Mouse (Mus musculus) layer of hippocampus, postnatal 10 days (tissue): ENCODE measurements around the gene Pnp2. TPM values are rescaled to one million over a fixed set of nuclear protein-coding genes. Genes with fewer than 3 reads are reported as not detected.

Experiments
- DNase-seq, 2 experiments: peaks; one replicate each; pipeline ENCODE4 v3.0.0; 2021; ENCODE audit warnings: low spot score in 2 of 2
- total RNA-seq, 2 experiments: library from RNA; stranded (reverse); gene quantifications; 2 replicates each; pipeline ENCODE4 v1.2.3; 2021

Gene Pnp2
- total RNA-seq, 2 experiments from 2014 or later, result 1.0 to 1.7 TPM

DNA sequence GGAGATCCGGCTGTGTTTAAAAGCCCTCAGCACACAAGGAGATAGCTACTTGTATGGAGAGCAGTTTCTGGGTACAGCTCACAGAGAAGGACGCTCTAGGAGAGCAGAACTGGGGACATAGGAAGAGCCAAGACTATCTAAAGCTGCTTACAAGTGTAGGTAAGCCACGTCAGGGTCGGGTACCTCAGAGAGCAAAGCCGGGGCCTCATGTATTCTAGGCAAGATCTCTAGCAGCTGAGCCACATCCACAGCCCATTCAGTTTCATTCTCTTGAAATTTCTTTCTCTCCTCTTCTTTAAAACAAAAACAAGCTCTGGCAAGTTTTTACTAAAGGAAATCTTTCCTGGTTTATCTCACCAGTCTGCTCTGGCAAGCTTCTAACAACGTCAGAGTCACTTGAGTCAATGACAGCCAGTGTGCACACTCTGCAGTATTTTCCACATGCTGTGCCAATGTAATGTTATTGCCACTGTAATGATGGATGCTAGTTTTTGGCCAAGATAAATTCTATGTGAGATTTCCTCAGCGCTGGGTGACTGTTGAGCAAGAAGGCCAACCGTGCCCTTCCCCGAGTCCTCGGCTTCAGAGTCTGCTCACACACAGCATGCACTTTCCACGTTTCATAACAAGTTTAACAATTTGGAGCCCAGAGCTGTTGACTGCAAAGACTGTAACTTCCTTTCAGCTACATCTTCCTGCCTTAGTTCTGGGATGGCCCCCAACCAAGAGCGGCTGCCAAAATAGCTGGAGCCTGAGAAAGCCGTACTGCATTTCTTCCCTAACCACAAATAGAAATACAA, 52.3 kb downstream of the Pnp2 start:
- peak; percentile 38 to 43 for DNase-seq

DNA sequence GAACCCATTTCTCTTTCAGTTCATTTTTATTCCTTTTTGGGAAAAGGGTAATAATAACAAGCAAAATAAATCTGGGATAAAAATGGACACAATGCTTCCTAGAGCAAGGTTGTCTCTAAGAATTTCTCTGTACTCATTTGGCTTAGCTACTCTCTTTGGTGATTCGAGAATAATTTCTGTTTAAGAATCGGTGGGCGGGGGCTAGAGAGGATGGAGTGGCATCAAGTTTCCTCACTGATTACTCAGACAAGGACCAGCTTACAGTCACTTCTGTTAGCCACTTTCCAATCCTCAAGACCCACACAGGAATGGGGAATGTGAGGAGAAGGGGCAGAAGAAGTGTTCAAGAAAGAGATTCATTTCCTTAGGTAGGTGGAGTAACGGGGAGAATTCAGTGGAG, 53.0 kb downstream of the Pnp2 start:
- DNase-seq, result no peak

DNA sequence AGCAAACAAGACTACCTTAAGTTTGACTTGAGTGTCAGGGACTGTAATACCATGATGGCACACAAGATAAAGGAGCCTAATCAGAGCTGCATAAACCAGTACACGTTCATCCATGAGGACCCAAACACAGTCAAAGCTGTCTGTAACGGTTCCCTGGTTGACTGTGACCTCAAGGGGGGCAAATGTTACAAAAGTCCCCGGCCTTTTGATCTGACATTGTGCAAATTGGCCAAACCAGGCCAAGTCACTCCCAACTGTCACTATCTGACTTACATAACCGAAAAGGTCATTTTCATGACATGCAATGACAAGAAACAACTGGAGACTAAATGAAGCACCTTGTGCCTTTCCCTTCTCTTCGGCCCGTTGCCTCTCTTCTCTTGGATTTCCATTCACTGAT, 53.8 kb downstream of the Pnp2 start:
- no peak for DNase-seq

Other genes with a start within 250 kb of the Pnp2 start
- gene Olfr748, start 248.6 kb upstream of the Pnp2 start, total RNA-seq, result not detected
- not detected for gene Olfr749, start 210.9 kb upstream of the Pnp2 start, total RNA-seq
- 10 to 100 TPM; 77.0 to 83.5 TPM for gene Ttc5, start 170.5 kb upstream of the Pnp2 start, total RNA-seq
- gene Ccnb1ip1, start 148.3 kb upstream of the Pnp2 start, total RNA-seq, result not detected
- 10 to 100 TPM; 23.7 to 41.6 TPM for gene Parp2, start 148.2 kb upstream of the Pnp2 start, total RNA-seq
- 1 to 10 TPM; 4.4 to 4.8 TPM for gene Tep1, start 85.4 kb upstream of the Pnp2 start, total RNA-seq
- 1 to 10 TPM; 1.8 to 2.3 TPM for gene Klhl33, start 58.5 kb upstream of the Pnp2 start, total RNA-seq
- 10 to 100 TPM; 33.9 to 40.2 TPM for gene Osgep, start 31.1 kb upstream of the Pnp2 start, total RNA-seq
- 10 to 100 TPM; 71.7 to 78.2 TPM for gene Apex1, start 31.0 kb upstream of the Pnp2 start, total RNA-seq
- 10 to 100 TPM; 72.7 to 85.3 TPM for gene Pip4p1, start 25.1 kb upstream of the Pnp2 start, total RNA-seq
- gene Pnp, start 24.9 kb upstream of the Pnp2 start, total RNA-seq, result 10 to 100 TPM; 17.1 to 21.5 TPM
- gene Gm49342, start 11.5 kb upstream of the Pnp2 start, total RNA-seq, result 10 to 100 TPM in 1 of 2 experiments, 1 to 10 TPM in 1; 9.2 to 11.1 TPM
- gene Rnase10, start 51.8 kb downstream of the Pnp2 start, total RNA-seq, result under 1 TPM in 1 of 2 experiments, not detected in 1; 0.22 TPM
- not detected for gene Rnase9, start 85.9 kb downstream of the Pnp2 start, total RNA-seq
- not detected for gene Rnase11, start 94.2 kb downstream of the Pnp2 start, total RNA-seq
- not detected for gene Rnase12, start 101.7 kb downstream of the Pnp2 start, total RNA-seq
- not detected for gene Olfr750, start 118.4 kb downstream of the Pnp2 start, total RNA-seq
- gene Rnase4, start 135.1 kb downstream of the Pnp2 start, total RNA-seq, result 10 to 100 TPM; 16.2 to 17.8 TPM
- gene Ang, start 135.2 kb downstream of the Pnp2 start, total RNA-seq, result 1 to 10 TPM; 3.0 to 4.1 TPM
- not detected for gene Eddm3b, start 158.4 kb downstream of the Pnp2 start, total RNA-seq
- gene Rnase6, start 167.9 kb downstream of the Pnp2 start, total RNA-seq, result under 1 TPM; 0.31 to 0.34 TPM
- gene Rnase1, start 190.8 kb downstream of the Pnp2 start, total RNA-seq, result 1 to 10 TPM in 1 of 2 experiments, under 1 TPM in 1; 0.91 to 1.2 TPM
- gene Rnase2b, start 206.3 kb downstream of the Pnp2 start, total RNA-seq, result not detected
- gene Ang2, start 243.2 kb downstream of the Pnp2 start, total RNA-seq, result not detected
- gene Ear14, start 247.4 kb downstream of the Pnp2 start, total RNA-seq, result not detected